Mouse (Mus musculus) left cerebral cortex, postnatal 4 days (tissue): ENCODE data around the gene Ttpal. TPM values are rescaled to one million over a fixed set of nuclear protein-coding genes. Genes with fewer than 3 reads are reported as not detected.

Source experiments
- DNase-seq: peaks from one replicate; pipeline ENCODE4 v3.0.0-alpha.2; 2022
- intact Hi-C: fragments of 180-260 bp; cut with DNase I; formaldehyde crosslinking; loops from one replicate; pipeline ENCODE4 v1.15.1; 2025
- total RNA-seq, 2 experiments: library from RNA; stranded (reverse); gene quantifications; 2 replicates each; pipeline ENCODE4 v1.2.3; 2021

Ttpal gene
- total RNA-seq, 2 experiments from 2014 or later = 40.1 to 46.8 TPM

DNA sequence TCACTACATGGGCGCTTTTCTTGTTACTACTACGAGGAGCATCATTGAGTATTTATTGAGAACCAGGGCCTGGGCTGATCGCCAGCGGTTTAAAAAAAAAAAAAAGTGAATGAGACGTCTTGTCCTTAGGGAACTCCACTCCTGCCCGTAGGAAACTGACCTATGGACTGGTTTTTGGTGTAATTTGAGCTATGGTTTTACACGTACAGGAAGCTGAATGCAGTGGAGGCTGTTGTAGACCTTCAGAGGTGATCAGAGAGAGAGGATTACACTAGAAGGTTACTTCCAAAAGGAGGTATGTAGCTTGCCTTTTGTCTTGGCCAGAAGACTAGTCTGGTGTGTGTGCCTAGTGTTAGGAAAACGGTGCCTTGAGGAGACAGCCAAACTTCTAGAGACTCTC, 56.8 kb downstream of the Ttpal start:
- intact Hi-C loops = no loop called here

DNA sequence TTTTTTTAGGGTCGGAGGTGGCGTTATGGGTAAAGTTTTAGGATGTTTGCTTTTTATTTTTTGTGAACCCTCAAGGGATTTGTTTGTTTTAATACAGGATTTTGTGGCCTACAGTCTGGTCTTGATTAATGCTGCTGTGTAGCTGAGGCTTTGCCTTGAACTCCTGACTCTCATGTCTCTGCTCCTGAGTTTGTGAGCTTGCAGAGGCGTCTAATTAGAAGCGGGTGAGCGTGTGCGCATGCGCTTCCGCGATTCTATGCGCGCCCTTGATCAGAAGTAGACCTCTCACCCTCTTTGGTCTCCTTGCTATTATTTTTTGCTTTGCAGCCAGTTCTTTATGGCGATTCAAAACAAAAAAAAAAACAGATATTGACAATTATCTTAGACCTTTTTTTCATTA, 57.3 kb downstream of the Ttpal start:
- no peak for DNase-seq
- intact Hi-C loops = no loop called here

More for the DNA sequence above, 56.8 kb downstream of the Ttpal start:
- no peak for DNase-seq

DNA sequence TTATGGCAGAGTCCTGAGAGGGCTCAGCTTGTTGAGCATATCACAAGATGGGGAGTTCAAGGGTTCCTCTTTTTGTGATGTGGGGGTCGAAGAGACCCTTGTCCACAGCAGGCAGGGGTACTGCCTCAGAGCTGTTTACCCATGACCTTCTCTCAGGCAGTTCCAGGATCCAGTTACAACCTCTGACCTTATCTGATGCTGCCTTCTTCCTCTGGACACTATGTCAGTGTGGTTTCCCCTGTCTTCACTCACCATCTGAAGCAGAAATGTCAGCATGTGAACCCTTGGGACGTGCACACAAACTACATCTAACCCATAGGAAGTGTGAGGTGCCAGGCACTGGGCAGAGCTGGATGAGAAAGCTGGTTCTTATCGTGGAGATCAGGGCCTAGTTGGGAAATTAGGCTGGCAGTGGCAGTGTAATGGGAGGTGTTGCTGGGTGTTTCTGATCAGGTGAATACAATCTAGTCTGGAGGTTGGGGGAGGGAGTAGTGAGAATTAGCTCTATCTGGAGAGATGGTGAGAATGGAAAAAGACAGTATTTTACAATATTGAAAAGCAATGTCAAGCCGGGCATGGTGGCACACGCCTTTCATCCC, 58.1 kb downstream of the Ttpal start:
- DNase-seq = no peak
- intact Hi-C loops = loop anchor here (5.0 kb wide), 1 partner anchor 37 kb away; no protein-coding TSS in a partner anchor

DNA sequence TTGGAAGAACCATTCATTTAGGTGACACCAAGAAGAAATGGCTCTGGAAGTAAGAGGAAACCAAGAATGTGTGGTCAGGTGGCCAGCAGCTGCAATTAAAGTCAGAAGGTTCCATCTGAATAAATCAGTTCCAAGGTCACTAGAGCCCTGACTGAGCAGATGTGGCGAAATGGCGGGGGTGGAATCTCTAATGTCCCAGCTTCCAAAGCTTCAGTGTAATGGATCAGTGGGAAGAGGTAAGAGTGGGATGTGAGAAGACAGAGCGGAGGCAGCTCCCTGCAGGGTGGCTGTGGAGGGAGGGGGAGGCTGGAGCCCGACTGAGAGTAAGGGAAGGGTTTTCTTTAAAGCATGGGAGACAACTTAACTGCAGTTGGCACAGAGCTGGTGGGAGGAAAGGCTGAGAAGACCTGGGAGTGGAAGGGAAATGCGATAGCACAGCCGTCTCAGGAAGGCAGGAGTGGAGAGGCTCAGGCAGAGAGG, 59.3 kb downstream of the Ttpal start:
- intact Hi-C loops = loop anchor here (5.0 kb wide), 1 partner anchor 36 kb away; no protein-coding TSS in a partner anchor
- DNase-seq = no peak

DNA sequence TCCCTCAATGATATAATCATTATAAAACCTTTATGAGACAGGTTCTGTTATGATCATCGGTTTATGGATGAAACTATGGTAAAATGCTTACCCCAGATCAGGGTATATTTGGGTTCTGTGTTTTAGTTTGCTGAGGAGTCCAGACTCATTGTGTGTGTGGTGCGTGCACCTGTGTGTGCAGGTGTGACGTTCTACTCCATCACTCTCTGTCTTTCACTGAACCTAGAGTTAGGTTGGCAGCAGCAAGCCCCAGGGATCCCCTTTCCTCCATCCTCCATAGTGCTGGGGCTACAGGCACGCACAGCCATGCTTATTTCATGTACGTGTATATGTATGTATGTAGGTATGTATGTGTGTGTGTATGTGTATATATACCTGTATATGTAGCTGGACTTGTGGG, 60.0 kb downstream of the Ttpal start:
- intact Hi-C loops = loop anchor here (5.0 kb wide), 1 partner anchor 35 kb away; no protein-coding TSS in a partner anchor
- DNase-seq = no peak

DNA sequence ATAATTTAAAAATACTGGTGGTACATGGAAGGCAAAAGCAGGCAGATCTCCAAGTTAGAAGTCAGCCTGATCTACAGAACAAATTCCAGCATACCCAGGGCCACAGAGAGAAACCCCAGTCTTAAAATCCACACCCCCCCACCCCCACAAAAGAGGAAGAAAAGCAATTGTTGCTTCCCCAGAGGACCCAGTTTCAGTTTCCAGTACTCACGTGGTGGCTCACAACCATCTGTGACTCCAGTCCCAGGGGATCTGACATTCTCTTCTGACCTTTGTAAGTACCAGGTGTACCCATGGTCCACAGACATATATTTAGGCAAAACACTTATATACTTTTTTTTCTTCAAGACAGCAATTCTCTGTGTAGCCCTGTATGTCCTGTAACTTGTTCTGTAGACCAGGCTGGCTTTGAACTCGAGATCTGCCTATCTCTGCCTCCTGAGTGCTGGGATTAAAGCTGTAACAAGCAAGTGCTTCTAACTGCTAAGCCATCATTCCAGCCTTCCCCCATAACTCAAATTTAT, 60.6 kb downstream of the Ttpal start:
- intact Hi-C loops = loop anchor here (5.0 kb wide), 1 partner anchor 35 kb away; no protein-coding TSS in a partner anchor
- no peak for DNase-seq

DNA sequence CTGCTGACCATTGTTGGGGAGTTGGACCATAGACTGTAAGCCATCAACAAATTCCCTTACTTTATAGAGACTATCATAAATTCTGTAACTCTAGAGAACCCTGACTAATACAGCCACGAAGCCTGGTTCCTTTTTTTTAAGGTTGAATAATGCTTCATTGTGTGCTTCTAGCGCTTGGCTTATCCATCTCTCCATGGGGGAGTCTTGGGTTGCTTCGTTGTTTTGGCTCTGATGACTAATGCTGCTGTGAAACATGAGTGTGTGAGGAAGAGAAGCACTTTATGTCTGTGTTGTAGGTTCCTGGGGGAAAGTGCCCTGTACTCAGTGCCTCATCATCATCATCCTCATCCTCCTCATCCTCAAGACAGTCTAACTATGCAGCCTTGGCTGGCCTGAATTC, 61.8 kb downstream of the Ttpal start:
- intact Hi-C loops = loop anchor here (5.0 kb wide), 1 partner anchor 33 kb away; no protein-coding TSS in a partner anchor
- DNase-seq = no peak

DNA sequence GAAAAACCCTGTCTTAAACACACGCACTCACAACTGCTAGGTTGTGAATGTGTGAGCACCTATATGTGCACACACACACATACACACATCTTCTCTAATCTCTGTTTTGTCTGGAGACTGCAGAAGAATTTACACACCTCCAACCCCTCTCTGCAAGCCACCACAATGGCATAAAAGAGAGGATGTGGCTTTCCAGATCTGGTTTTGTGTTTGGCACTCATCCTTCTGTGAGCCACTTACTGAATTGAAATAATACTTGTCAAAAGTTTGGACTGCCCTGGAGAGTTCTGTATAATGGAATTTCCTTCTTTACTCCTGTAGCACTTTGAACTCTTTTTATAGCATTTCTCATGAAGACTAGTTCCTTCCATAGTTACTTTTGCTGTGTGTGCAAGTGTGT, 64.9 kb downstream of the Ttpal start:
- intact Hi-C loops = no loop called here
- no peak for DNase-seq

Other genes with a start within 250 kb of the Ttpal start
- under 1 TPM; 0.54 to 0.74 TPM for gene Jph2, start 204.3 kb upstream of the Ttpal start, total RNA-seq
- gene Oser1, start 177.6 kb upstream of the Ttpal start, total RNA-seq = 10 to 100 TPM; 23.3 to 23.7 TPM
- gene Gdap1l1, start 163.8 kb upstream of the Ttpal start, total RNA-seq = 10 to 100 TPM; 90.8 to 98.3 TPM
- gene Fitm2, start 129.7 kb upstream of the Ttpal start, total RNA-seq = 10 to 100 TPM; 15.3 TPM
- under 1 TPM in 1 of 2 experiments, not detected in 1; 0.36 TPM for gene R3hdml, start 110.0 kb upstream of the Ttpal start, total RNA-seq
- not detected for gene Hnf4a, start 95.5 kb upstream of the Ttpal start, total RNA-seq
- gene Serinc3, start 42.8 kb downstream of the Ttpal start, total RNA-seq = 100 to 1,000 TPM; 138 to 139 TPM
- gene Pkig, start 56.1 kb downstream of the Ttpal start, total RNA-seq = 10 to 100 TPM; 83.4 to 91.6 TPM
- gene Ada, start 147.9 kb downstream of the Ttpal start, total RNA-seq = 1 to 10 TPM; 5.0 to 5.9 TPM
- gene Ccn5, start 218.5 kb downstream of the Ttpal start, total RNA-seq = under 1 TPM in 1 of 2 experiments, not detected in 1; 0.34 TPM